Mouse (Mus musculus) liver, postnatal 0 days (tissue): ENCODE data around the gene Nptn.

Experiments used
- CTCF ChIP-seq: sonication (generic); IDR thresholded peaks from 2 replicates; pipeline ENCODE4 v1.5.1; 2016; ENCODE audit warnings: antibody characterized with exemption, low read depth
- EP300 ChIP-seq: IDR thresholded peaks from 2 replicates; pipeline ENCODE4 v1.6.1; 2016; ENCODE audit warnings: antibody characterized with exemption, low read depth, mild to moderate bottlenecking

GRCm38 (mm10) chr9:58582581-58583266, 684 bp downstream of the Nptn start:
- TF ChIP-seq CTCF: no peak
- TF ChIP-seq EP300: no peak
